Mouse (Mus musculus) lung, postnatal 0 days (tissue): Measurements from ENCODE around the gene Vdac1.

Experiments
- CTCF ChIP-seq: IDR thresholded peaks from 2 replicates; pipeline ENCODE4 v1.5.1; 2016; ENCODE audit warnings: antibody characterized with exemption, mild to moderate bottlenecking
- EP300 ChIP-seq: IDR thresholded peaks from 2 replicates; pipeline ENCODE4 v1.6.1; 2016; ENCODE audit warnings: antibody characterized with exemption, mild to moderate bottlenecking, control low read depth

DNA sequence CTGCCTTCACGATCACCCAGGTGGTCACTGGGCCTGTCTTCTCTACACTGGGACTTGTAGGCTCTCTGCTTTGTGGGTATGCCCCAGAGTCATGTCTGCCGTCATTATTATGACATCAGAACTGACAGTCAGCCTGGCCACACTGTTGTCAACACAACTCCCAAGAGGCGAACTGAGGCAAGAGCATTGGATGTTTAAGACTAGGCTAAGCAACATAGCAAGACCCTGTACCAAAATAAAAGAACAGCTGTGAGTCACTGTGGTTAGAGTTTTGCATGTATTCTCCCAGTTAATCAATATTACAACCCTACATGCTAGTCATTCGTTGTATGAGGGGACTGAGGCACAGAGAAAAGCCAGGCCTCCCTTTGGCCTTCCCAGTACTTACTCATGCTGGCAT, 40.1 kb upstream of the Vdac1 start:
- TF ChIP-seq CTCF: no peak
- TF ChIP-seq EP300: no peak
